ENCODE assay signal across 20 mouse cellular contexts in genomic region chr14:117785507-117786085, GRCm38 (mm10).
DNase-seq lines count a peak whose midpoint lies in the region; ATAC-seq lines count a peak whose summit lies in the region.
"Had no signal": no experiment of that assay in that cellular context is flagged by ENCODE, and none has a peak within 500 bp of the region (broad histone marks: within the 10 kb centered on the region; RNA-seq: fewer than 3 reads in every experiment).

No protein-coding gene starts in this region.

- no peak overlapping the region for H3K4me2 ChIP-seq in heart, embryonic 11.5 days
- H3K4me2 ChIP-seq in lung, embryonic 15.5 days = no peak overlapping the region
- no peak overlapping the region for H3K4me2 ChIP-seq in hindbrain, embryonic 14.5 days (replicated peaks)
- H3K4me2 ChIP-seq: stomach, embryonic 15.5 days had no signal

- WGBS in heart, embryonic 11.5 days (ENCODE audit: insufficient replicate concordance) = 75% methylated on average over 15 of the region's 15 CpGs
- 60% methylated on average over 15 of the region's 15 CpGs for WGBS in lung, embryonic 15.5 days
- WGBS in hindbrain, embryonic 14.5 days = 62% methylated on average over 15 of the region's 15 CpGs

- peak; percentile 84 for DNase-seq in heart, adult 11 months
- DNase-seq in lung, postnatal 10 days = no peak
- peak; percentile 20 for DNase-seq in brain, adult 2 months (ENCODE audit: low read depth, low spot score)
- DNase-seq in hindbrain, embryonic 14.5 days (ENCODE audit: low spot score) = no peak
- DNase-seq in cerebellum, adult 11 months = no peak
- DNase-seq in cerebellum, postnatal 14 days = no peak
- DNase-seq: cerebellum, postnatal 10 days; embryo, embryonic 11 days; gastrocnemius, postnatal 36 days; kidney, adult 18-20 months; kidney, postnatal 4 days; layer of hippocampus, adult 9-11 months; lung, adult 2 months; lung, postnatal 4 days; right cerebral cortex, postnatal 25 days; thymus, adult 18-20 months had no signal

- H3K36me3 ChIP-seq in heart, embryonic 11.5 days (ENCODE audit: control insufficient read depth, insufficient read depth, low read length) = no peaks in the 10 kb centered on the region
- no peaks in the 10 kb centered on the region for H3K36me3 ChIP-seq in lung, embryonic 15.5 days
- no peaks in the 10 kb centered on the region for H3K36me3 ChIP-seq in hindbrain, embryonic 14.5 days (replicated peaks; ENCODE audit: control insufficient read depth, insufficient read depth)
- H3K36me3 ChIP-seq: limb, embryonic 10.5 days; stomach, embryonic 15.5 days had no signal

- no peaks in the 10 kb centered on the region for H3K4me1 ChIP-seq in heart, embryonic 11.5 days (ENCODE audit: control insufficient read depth, insufficient read depth, low read length)
- no peaks in the 10 kb centered on the region for H3K4me1 ChIP-seq in lung, embryonic 15.5 days
- peaks cover 5% of the 10 kb centered on the region for H3K4me1 ChIP-seq in hindbrain, embryonic 14.5 days (replicated peaks; ENCODE audit: control insufficient read depth, insufficient read depth, low read length)
- H3K4me1 ChIP-seq: stomach, embryonic 15.5 days had no signal

- ATAC-seq in heart, embryonic 11.5 days (replicated peaks; ENCODE audit: insufficient number of reproducible peaks, low FRiP score, low TSS enrichment) = no peak
- 0 out of 2 replicates have a peak, but pooled peaks have one; percentile 31 for ATAC-seq in lung, embryonic 15.5 days (ENCODE audit: borderline replicate concordance, extremely low read depth, low FRiP score, low TSS enrichment)
- peak; percentile 49; the same call in 1 of the 2 replicates for ATAC-seq in hindbrain, embryonic 14.5 days (ENCODE audit: low FRiP score)

- no peak overlapping the region for H3K27ac ChIP-seq in heart, embryonic 11.5 days (ENCODE audit: low read depth, low read length)
- H3K27ac ChIP-seq in lung, embryonic 15.5 days = no peak overlapping the region
- H3K27ac ChIP-seq in hindbrain, embryonic 14.5 days = no peak overlapping the region
- H3K27ac ChIP-seq: limb, embryonic 10.5 days; stomach, embryonic 15.5 days had no signal

- H3K4me3 ChIP-seq in heart, embryonic 11.5 days (ENCODE audit: low read depth, low read length) = no peak overlapping the region
- no peak overlapping the region for H3K4me3 ChIP-seq in lung, embryonic 15.5 days
- no peak overlapping the region for H3K4me3 ChIP-seq in hindbrain, embryonic 14.5 days (replicated peaks; ENCODE audit: low read length)
- H3K4me3 ChIP-seq: limb, embryonic 10.5 days; stomach, embryonic 15.5 days had no signal

- no peaks in the 10 kb centered on the region for H3K9me3 ChIP-seq in heart, embryonic 11.5 days (replicated peaks; ENCODE audit: control insufficient read depth, low read length)
- no peaks in the 10 kb centered on the region for H3K9me3 ChIP-seq in lung, embryonic 15.5 days
- H3K9me3 ChIP-seq in hindbrain, embryonic 14.5 days (ENCODE audit: control insufficient read depth, low read length) = no peaks in the 10 kb centered on the region
- H3K9me3 ChIP-seq: limb, embryonic 10.5 days; stomach, embryonic 15.5 days had no signal

- no peaks in the 10 kb centered on the region; the same call in 1 of the 2 replicates for H3K27me3 ChIP-seq in heart, embryonic 11.5 days (ENCODE audit: control insufficient read depth, insufficient read depth, low read length)
- H3K27me3 ChIP-seq in lung, embryonic 15.5 days = no peaks in the 10 kb centered on the region
- no peaks in the 10 kb centered on the region for H3K27me3 ChIP-seq in hindbrain, embryonic 14.5 days (ENCODE audit: control insufficient read depth, insufficient read depth, low read length)
- H3K27me3 ChIP-seq: stomach, embryonic 15.5 days had no signal

- H3K9ac ChIP-seq in heart, embryonic 11.5 days (ENCODE audit: low read depth, low read length) = no peak overlapping the region
- no peak overlapping the region for H3K9ac ChIP-seq in lung, embryonic 15.5 days
- no peak overlapping the region for H3K9ac ChIP-seq in hindbrain, embryonic 14.5 days
- H3K9ac ChIP-seq: stomach, embryonic 15.5 days had no signal

Comparison
In these comparisons a context has a peak if more than half of its experiments do, and no peak if none do; other contexts are left out.
1. DNase-seq: peak in heart, adult 11 months (single experiment) and brain, adult 2 months (single experiment); none in lung, postnatal 10 days (single experiment), hindbrain, embryonic 14.5 days (single experiment), cerebellum, adult 11 months (single experiment) and cerebellum, postnatal 14 days (0 of 2).